Mouse (Mus musculus): ENCODE results near the gene Selenon. TPM values are rescaled to one million over a fixed set of nuclear protein-coding genes. Genes with fewer than 3 reads are reported as not detected.

Gene Selenon
- polyA plus RNA-seq, 1 experiment from 2014 or later, result 7.9 TPM

DNA sequence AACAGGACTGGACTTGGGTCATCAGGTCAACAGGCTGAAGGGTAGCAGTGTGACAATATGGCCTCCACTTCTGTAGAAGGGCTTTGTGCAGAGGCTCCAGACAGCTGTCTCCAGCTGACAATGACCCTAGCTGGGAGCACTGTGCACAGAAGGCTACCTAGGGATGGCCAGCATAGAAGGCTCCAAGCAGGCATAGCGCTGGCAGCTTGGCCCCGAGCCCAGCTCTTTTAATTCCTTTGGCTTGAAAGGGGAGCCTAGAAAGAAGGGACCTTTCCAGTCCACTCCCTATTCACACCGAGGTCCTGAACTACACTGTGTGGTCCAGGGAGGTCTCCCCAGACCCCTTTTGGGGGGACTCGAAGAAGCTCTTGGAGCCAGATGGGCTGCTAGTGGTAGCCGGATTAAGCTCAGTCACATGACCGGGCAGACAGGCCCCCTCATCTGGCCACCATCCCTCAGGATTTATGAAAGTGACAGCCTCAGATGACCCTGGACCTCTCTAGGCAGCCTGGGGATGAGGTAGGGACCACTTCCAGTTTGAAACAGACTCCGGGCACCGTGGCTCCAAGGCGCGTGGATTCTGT lies 12.9 kb downstream of the Selenon start:
- WGBS, result 83% methylated on average over 10 of the region's 10 CpGs
- H3K4me3 ChIP-seq (replicated peaks; ENCODE audit: low read length), result no peak overlapping the region
- H3K9ac ChIP-seq (ENCODE audit: low read length), result no peak overlapping the region
- no peaks in the 10 kb centered on the region for H3K27me3 ChIP-seq (ENCODE audit: control insufficient read depth, insufficient read depth, low read length)
- no peaks in the 10 kb centered on the region for H3K9me3 ChIP-seq (replicated peaks; ENCODE audit: control insufficient read depth, low read length)
- no peak overlapping the region for H3K27ac ChIP-seq (ENCODE audit: low read length)
- peaks cover 2% of the 10 kb centered on the region; the same call in 1 of the 2 replicates for H3K36me3 ChIP-seq (ENCODE audit: control insufficient read depth, insufficient read depth, low read length)
- ATAC-seq (ENCODE audit: insufficient read depth, low FRiP score), result no peak
- H3K4me1 ChIP-seq (ENCODE audit: control insufficient read depth, insufficient read depth, low read length), result peaks cover 7% of the 10 kb centered on the region; the same call in 1 of the 2 replicates
- no peak overlapping the region for H3K4me2 ChIP-seq (ENCODE audit: low read depth, low read length)

DNA sequence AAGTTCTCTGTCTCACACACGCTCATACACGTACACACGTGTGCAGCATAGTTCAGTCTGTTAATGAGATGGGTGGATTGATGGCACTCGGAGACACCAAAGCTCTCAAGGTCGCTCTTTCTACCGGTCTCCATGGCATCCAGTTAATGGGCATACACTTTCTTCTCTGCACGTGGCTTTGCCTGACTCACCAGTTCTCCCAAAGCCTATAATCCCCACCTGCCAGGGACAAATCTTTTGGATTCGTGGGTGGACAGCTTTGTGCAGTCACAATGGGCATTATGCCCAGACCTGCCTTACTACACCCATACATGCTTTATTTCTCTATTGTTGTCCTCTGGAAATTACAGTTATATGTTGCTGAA lies 16.2 kb downstream of the Selenon start:
- WGBS, result 8% methylated on average over 8 of the region's 8 CpGs
- ATAC-seq (ENCODE audit: insufficient read depth, low FRiP score), result peak; percentile 5; the same call in 1 of the 2 replicates
- Histone ChIP-seq H3K9me3 (replicated peaks; ENCODE audit: control insufficient read depth, low read length) (no peaks in the 10 kb centered on the region), H3K9ac (ENCODE audit: low read length) (peak overlapping the region; percentile 72), H3K4me2 (ENCODE audit: low read depth, low read length) (peak overlapping the region; percentile 89), H3K36me3 (ENCODE audit: control insufficient read depth, insufficient read depth, low read length) (no peaks in the 10 kb centered on the region), H3K4me1 (ENCODE audit: control insufficient read depth, insufficient read depth, low read length) (peaks cover 25% of the 10 kb centered on the region), H3K4me3 (replicated peaks; ENCODE audit: low read length) (peak overlapping the region; percentile 81), H3K27me3 (ENCODE audit: control insufficient read depth, insufficient read depth, low read length) (no peaks in the 10 kb centered on the region), H3K27ac (ENCODE audit: low read length) (peak overlapping the region; percentile 85)

DNA sequence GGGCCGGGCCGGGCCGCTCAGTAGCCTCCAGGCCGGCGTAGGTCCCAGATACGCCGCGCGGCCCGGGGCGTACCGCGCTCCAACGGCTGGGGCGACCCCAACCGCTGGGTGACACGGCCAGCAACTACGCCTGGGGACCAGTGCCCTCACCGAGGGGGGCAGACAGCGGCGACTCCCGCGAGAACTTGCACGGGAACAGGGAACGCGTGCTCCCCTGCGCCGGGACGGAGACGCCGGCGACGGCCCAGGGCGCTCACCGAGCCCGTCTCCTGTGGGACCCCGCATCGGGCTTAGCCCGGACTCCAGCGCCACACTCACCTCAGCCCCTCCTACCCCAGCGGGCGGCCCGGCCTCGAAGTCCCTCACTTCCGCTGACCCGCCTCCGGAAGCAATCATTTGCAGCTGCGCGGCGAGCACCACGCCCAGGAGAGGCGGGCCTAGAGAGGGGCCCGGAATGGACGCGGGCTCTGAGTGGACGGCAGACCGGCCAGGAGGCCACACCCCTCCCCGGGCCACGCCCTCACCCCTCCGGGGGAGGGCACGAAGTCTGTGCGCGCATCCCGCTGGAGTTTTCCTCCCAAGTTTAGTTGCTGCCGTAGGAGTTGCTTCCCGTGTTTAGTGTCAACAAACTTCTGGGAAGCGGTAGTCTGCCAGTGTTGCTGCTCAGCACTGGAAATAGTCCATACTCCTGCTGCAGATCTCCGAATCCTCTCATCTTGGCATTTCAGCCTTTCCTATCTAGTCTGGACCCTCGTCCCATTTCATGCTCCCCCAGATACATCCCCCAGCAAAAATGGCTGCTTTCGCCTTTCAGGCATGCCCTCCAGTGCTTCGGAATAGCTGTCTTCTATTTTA lies 16.8 kb downstream of the Selenon start, which contains the start of gene Mtfr1l:
Mtfr1l (minus strand) TSS at position 456 of the 855 bp plus-strand sequence.
- peak; percentile 98 for ATAC-seq (ENCODE audit: insufficient read depth, low FRiP score)

DNA sequence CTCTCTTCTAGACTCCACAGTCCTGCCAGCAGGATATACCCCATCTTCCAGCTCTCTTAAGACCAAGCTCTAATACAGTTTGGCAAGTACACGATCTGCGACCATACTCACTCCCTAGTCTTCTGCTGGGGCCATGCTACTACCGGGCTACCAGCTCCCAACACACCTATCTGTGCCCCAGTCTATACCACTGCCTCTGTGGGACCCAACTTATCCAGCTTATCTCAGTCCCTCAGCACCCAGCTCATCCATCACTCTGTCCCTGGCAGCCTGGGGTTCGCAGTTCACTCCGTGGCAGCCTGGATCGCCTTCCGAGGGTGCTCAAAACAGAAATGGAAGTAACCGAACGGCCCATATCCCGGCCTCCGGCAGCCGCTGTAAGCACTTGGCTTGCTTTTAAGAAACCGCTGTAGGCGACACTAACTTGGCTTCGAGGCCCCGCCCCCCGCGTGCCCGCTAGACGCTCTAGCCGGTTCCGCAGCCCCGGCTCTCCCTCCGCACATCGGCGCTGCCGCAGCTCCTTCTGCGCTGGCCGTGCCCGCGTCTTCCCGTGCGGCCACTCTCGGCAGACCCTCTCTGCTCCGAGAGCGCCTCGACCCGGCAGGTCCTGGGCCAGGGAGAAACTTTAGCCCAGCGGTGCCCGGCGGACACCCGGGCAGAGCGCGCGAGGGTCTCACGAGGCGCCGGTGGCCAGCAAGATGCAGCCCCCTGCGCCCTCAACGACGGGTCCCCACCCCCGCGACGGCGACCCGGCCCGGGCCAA lies 17.7 kb downstream of the Selenon start:
- Histone ChIP-seq H3K9me3 (replicated peaks; ENCODE audit: control insufficient read depth, low read length) (no peaks in the 10 kb centered on the region), H3K27ac (ENCODE audit: low read length) (peak overlapping the region; percentile 82), H3K9ac (ENCODE audit: low read length) (peak overlapping the region; percentile 86), H3K4me3 (replicated peaks; ENCODE audit: low read length) (peak overlapping the region; percentile 81), H3K36me3 (ENCODE audit: control insufficient read depth, insufficient read depth, low read length) (no peaks in the 10 kb centered on the region), H3K4me2 (ENCODE audit: low read depth, low read length) (peak overlapping the region; percentile 94), H3K27me3 (ENCODE audit: control insufficient read depth, insufficient read depth, low read length) (no peaks in the 10 kb centered on the region), H3K4me1 (ENCODE audit: control insufficient read depth, insufficient read depth, low read length) (peaks cover 25% of the 10 kb centered on the region)
- ATAC-seq (ENCODE audit: insufficient read depth, low FRiP score), result 0 out of 2 replicates have a peak, but pooled peaks have one; percentile 2
- under 1% methylated on average over 57 of the region's 57 CpGs for WGBS

More for the DNA sequence above, 16.8 kb downstream of the Selenon start, which contains the start of gene Mtfr1l:
- Histone ChIP-seq H3K9ac (ENCODE audit: low read length) (peak within 1 kb of the TSS; percentile 86), H3K36me3 (ENCODE audit: control insufficient read depth, insufficient read depth, low read length) (no peaks in the 10 kb centered on the region), H3K4me1 (ENCODE audit: control insufficient read depth, insufficient read depth, low read length) (peaks cover 25% of the 10 kb centered on the region), H3K4me3 (replicated peaks; ENCODE audit: low read length) (peak within 1 kb of the TSS; percentile 81), H3K9me3 (replicated peaks; ENCODE audit: control insufficient read depth, low read length) (no peaks in the 10 kb centered on the region), H3K27me3 (ENCODE audit: control insufficient read depth, insufficient read depth, low read length) (no peaks in the 10 kb centered on the region), H3K4me2 (ENCODE audit: low read depth, low read length) (peak within 1 kb of the TSS; percentile 94), H3K27ac (ENCODE audit: low read length) (peak within 1 kb of the TSS; percentile 85)
- under 1% methylated on average over 68 of the region's 71 CpGs for WGBS

DNA sequence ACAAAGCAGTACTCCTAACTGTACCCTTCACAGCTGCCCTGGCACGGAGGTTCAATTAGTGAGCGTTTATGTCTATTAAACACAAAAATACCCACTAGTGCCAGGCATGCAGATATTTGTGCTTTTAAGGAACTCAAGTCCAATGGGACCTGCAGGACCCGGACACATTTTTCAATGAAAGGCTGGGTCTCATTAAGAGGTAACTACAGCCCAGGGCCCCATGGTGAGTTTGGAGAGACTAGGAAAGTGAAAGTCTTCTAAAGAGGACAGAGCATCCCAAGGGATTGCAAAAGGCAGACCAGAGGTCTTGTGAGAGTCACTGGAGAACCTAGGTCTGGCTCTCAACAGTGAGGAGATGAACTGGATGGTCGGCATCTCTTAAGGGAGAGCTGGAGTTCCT lies 18.5 kb downstream of the Selenon start:
- Histone ChIP-seq H3K9me3 (replicated peaks; ENCODE audit: control insufficient read depth, low read length) (no peaks in the 10 kb centered on the region), H3K4me2 (ENCODE audit: low read depth, low read length) (peak overlapping the region; percentile 94), H3K27me3 (ENCODE audit: control insufficient read depth, insufficient read depth, low read length) (no peaks in the 10 kb centered on the region), H3K4me3 (replicated peaks; ENCODE audit: low read length) (peak overlapping the region; percentile 81; the same call in 1 of the 2 replicates), H3K9ac (ENCODE audit: low read length) (0 out of 2 replicates have a peak overlapping the region, but pooled peaks have one; percentile 86), H3K36me3 (ENCODE audit: control insufficient read depth, insufficient read depth, low read length) (peaks cover 7% of the 10 kb centered on the region; the same call in 1 of the 2 replicates), H3K27ac (ENCODE audit: low read length) (no peak overlapping the region), H3K4me1 (ENCODE audit: control insufficient read depth, insufficient read depth, low read length) (peaks cover 25% of the 10 kb centered on the region)
- ATAC-seq (ENCODE audit: insufficient read depth, low FRiP score), result no peak
- WGBS, result 83% methylated on average over 4 of the region's 4 CpGs

DNA sequence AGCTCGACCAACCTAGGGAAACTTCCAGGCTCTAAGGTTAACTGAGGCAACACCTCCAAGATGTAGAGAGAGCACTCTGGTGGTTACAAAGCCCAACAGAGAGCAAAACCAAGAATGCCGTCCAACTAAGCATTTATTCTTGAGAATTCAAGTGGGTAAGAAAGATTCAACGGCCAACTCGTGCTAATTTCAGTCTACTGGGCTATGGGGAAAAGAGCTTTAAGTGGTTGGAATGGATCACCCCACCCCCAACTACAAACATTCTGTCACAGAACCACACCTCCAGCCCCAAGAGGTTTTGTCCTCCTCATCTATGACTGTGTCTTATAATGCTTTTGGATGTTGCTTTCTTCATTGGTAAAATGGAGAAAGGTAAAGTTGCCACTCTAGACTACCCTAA lies 19.0 kb downstream of the Selenon start:
- Histone ChIP-seq H3K9ac (ENCODE audit: low read length) (no peak overlapping the region), H3K4me3 (replicated peaks; ENCODE audit: low read length) (no peak overlapping the region), H3K27ac (ENCODE audit: low read length) (no peak overlapping the region), H3K9me3 (replicated peaks; ENCODE audit: control insufficient read depth, low read length) (no peaks in the 10 kb centered on the region), H3K4me2 (ENCODE audit: low read depth, low read length) (no peak overlapping the region), H3K36me3 (ENCODE audit: control insufficient read depth, insufficient read depth, low read length) (peaks cover 12% of the 10 kb centered on the region), H3K4me1 (ENCODE audit: control insufficient read depth, insufficient read depth, low read length) (peaks cover 25% of the 10 kb centered on the region), H3K27me3 (ENCODE audit: control insufficient read depth, insufficient read depth, low read length) (no peaks in the 10 kb centered on the region)
- 73% methylated on average over 4 of the region's 4 CpGs for WGBS
- ATAC-seq (ENCODE audit: insufficient read depth, low FRiP score), result no peak

DNA sequence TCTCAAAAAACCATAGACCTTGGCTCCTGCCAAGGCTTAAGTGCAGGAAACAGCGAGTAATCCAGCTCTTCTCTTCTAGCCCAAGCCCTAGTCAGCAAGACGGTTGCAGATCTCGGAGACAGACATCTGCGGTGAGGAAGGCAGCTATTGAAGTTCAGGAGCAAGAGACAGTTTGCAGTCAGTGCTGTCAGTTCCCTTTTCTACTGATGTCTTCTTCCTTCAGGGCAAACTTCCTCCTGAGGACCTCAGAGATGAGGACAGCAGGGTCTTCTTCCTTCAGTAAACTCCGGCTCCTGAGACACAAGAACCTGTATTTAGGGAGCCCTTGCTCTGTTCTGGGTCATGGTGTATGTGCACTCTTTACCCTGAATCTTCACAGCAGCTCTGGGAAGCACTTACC lies 25.7 kb downstream of the Selenon start:
- Histone ChIP-seq H3K27ac (ENCODE audit: low read length) (no peak overlapping the region), H3K9me3 (replicated peaks; ENCODE audit: control insufficient read depth, low read length) (no peaks in the 10 kb centered on the region), H3K27me3 (ENCODE audit: control insufficient read depth, insufficient read depth, low read length) (no peaks in the 10 kb centered on the region), H3K4me2 (ENCODE audit: low read depth, low read length) (no peak overlapping the region), H3K9ac (ENCODE audit: low read length) (no peak overlapping the region), H3K4me3 (replicated peaks; ENCODE audit: low read length) (no peak overlapping the region), H3K4me1 (ENCODE audit: control insufficient read depth, insufficient read depth, low read length) (no peaks in the 10 kb centered on the region), H3K36me3 (ENCODE audit: control insufficient read depth, insufficient read depth, low read length) (peaks cover 19% of the 10 kb centered on the region)
- WGBS, result 69% methylated on average over 5 of the region's 5 CpGs
- no peak for ATAC-seq (ENCODE audit: insufficient read depth, low FRiP score)

DNA sequence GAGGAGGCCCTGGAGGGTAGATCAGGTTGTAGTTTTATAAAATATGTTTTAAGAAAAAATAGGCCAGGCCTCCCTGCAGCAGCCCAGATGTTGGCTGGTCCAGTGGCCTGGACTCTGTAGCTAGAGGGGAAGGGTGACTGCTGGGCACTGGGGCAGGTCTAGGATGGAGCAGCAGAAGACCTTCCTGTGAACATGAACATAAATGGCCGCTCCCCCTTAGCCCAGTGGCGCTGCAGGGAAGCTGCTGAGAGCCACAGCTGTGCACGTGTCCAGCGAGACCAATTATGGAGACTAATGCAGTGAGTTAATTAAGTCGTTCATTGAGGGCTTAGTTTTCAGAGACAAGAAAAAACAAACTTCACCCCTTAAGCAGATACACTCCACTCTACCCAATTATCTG lies 26.2 kb downstream of the Selenon start:
- Histone ChIP-seq H3K4me2 (ENCODE audit: low read depth, low read length) (no peak overlapping the region), H3K27me3 (ENCODE audit: control insufficient read depth, insufficient read depth, low read length) (no peaks in the 10 kb centered on the region), H3K4me3 (replicated peaks; ENCODE audit: low read length) (no peak overlapping the region), H3K36me3 (ENCODE audit: control insufficient read depth, insufficient read depth, low read length) (peaks cover 20% of the 10 kb centered on the region), H3K9me3 (replicated peaks; ENCODE audit: control insufficient read depth, low read length) (no peaks in the 10 kb centered on the region), H3K9ac (ENCODE audit: low read length) (no peak overlapping the region), H3K4me1 (ENCODE audit: control insufficient read depth, insufficient read depth, low read length) (no peaks in the 10 kb centered on the region), H3K27ac (ENCODE audit: low read length) (no peak overlapping the region)
- WGBS, result 70% methylated on average over 5 of the region's 5 CpGs
- no peak for ATAC-seq (ENCODE audit: insufficient read depth, low FRiP score)

Data from stomach, embryonic 16.5 days (tissue).